Mouse (Mus musculus) G1E (cell line): ENCODE results near the gene Tecpr2. TPM values are rescaled to one million over a fixed set of nuclear protein-coding genes. Genes with fewer than 3 reads are reported as not detected.

Experiments used
- ATAC-seq: 2 replicates; pipeline ENCODE4 v1.8.0; 2016; ENCODE audit warnings: mild to moderate bottlenecking; ENCODE audit not compliant: insufficient number of reproducible peaks, poor library complexity, low FRiP score, severe bottlenecking; ENCODE audit errors: extremely low read depth
- DNase-seq: peaks from one replicate; pipeline ENCODE4 v3.0.0; 2012; ENCODE audit warnings: low spot score
- H3K27me3 ChIP-seq: 2 replicates; pipeline ENCODE4 v1.6.1; 2012; ENCODE audit warnings: mild to moderate bottlenecking, low read length, inconsistent platforms; ENCODE audit not compliant: insufficient read depth
- H3K36me3 ChIP-seq: replicated peaks from 2 replicates; pipeline ENCODE3; 2012; ENCODE audit warnings: mild to moderate bottlenecking, inconsistent platforms
- H3K4me1 ChIP-seq: 2 replicates; pipeline ENCODE4 v1.6.1; 2012; ENCODE audit warnings: low read depth, low read length, inconsistent platforms, mixed read lengths; ENCODE audit not compliant: insufficient read depth
- H3K4me3 ChIP-seq: 2 replicates; pipeline ENCODE4 v1.5.1; 2012; ENCODE audit warnings: low read depth, mild to moderate bottlenecking, inconsistent platforms, low read length, moderate library complexity, mixed read lengths
- H3K9me3 ChIP-seq: replicated peaks from 2 replicates; pipeline ENCODE4 v1.6.1; 2012; ENCODE audit warnings: inconsistent platforms
- CTCF ChIP-seq: IDR thresholded peaks from 2 replicates; pipeline ENCODE4 v1.5.1; 2012; ENCODE audit warnings: low read depth, low read length, inconsistent platforms, mixed read lengths
- GATA1 ChIP-seq: IDR thresholded peaks from 2 replicates; pipeline ENCODE4 v1.6.1; 2012; ENCODE audit warnings: borderline replicate concordance, low read length, inconsistent platforms, mixed read lengths
- GATA2 ChIP-seq: IDR thresholded peaks from 2 replicates; pipeline ENCODE4 v1.6.1; 2012; ENCODE audit warnings: low read depth, low read length, inconsistent platforms, borderline replicate concordance
- POLR2AphosphoS5 ChIP-seq: IDR thresholded peaks from 2 replicates; pipeline ENCODE4 v1.6.1; 2012; ENCODE audit warnings: low read depth, low read length, inconsistent platforms; ENCODE audit not compliant: insufficient replicate concordance
- TAL1 ChIP-seq: conservative IDR thresholded peaks from 2 replicates; pipeline ENCODE4 v1.6.1; 2012; ENCODE audit warnings: low read depth, low read length, inconsistent platforms, mixed read lengths
- polyA plus RNA-seq: library from polyadenylated mRNA; stranded (reverse); fragments of >175 nt; gene quantifications from 2 replicates; pipeline ENCODE4 v1.2.3, GENCODE M21; 2012
- total RNA-seq, 2 experiments: library from RNA; stranded (forward) in 1 of 2; stranded (reverse) in 1 of 2; fragments of 200-1000 nt in 1 of 2; fragments of >200 nt in 1 of 2; fragmentation: Nextera tagmentation in 1 of 2; gene quantifications; 2 replicates each; pipeline ENCODE4 v1.2.3; 2014 to 2017

Tecpr2 gene
- total and polyA plus RNA-seq, 3 experiments = 5.6 to 13.9 (median 8.7) TPM

DNA sequence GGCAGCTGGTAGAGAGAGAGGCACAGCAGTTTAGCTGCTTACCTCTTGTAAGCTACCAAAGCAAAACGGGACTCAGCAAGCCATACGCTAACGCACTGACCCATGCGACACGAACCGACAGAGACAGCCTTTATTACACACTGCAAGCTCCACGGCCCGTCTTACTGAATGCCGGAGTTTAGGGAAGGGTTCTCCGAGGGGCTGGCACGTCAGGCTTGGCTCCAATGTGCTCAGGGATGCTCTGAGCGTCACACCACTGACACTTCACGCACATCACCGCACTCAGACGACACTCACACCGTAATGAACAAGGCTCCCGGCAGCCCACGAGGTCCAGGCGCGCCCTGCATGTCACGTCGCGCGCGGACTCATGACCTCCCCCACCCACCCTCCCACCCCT lies 458 bp upstream of the Tecpr2 start:
- Histone ChIP-seq H3K4me3 (peak overlapping the region; percentile 80), H3K9me3 (peaks cover 2% of the 10 kb centered on the region; the same call in 1 of the 2 replicates), H3K27me3 (no peaks in the 10 kb centered on the region), H3K4me1 (peaks cover 48% of the 10 kb centered on the region), H3K36me3 (peaks cover 44% of the 10 kb centered on the region)
- TF ChIP-seq TAL1 (no peak), CTCF (no peak), GATA1 (no peak), GATA2 (no peak), POLR2AphosphoS5 (no peak)
- ATAC-seq (no peak), DNase-seq (peak; percentile 48)

DNA sequence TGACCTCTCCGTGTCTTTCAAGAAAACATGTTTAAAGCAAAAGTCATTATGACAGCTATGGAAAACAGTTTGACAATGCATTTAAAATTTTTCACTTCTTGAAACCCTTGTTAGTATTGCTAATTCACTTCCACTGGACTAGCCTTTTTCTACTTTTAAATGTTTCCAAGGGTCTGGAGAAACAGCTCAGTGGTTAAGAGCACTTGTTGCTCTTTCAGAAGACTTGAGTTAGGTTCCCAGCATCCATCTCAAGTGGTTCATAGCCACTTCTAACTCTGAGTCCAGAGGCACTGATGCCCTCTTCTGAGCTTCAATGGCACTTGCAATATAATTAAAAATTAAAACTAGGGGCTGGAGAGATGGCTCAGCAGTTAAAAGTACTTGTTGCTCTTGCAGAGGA lies 2.8 kb downstream of the Tecpr2 start:
- Histone ChIP-seq H3K27me3 (no peaks in the 10 kb centered on the region), H3K4me1 (peaks cover 41% of the 10 kb centered on the region), H3K9me3 (no peaks in the 10 kb centered on the region), H3K36me3 (peaks cover 23% of the 10 kb centered on the region), H3K4me3 (no peak overlapping the region)
- no peak for TF ChIP-seq TAL1
- no peak for TF ChIP-seq GATA1
- no peak for TF ChIP-seq POLR2AphosphoS5
- no peak for TF ChIP-seq CTCF
- no peak for TF ChIP-seq GATA2
- DNase-seq (no peak), ATAC-seq (no peak)

DNA sequence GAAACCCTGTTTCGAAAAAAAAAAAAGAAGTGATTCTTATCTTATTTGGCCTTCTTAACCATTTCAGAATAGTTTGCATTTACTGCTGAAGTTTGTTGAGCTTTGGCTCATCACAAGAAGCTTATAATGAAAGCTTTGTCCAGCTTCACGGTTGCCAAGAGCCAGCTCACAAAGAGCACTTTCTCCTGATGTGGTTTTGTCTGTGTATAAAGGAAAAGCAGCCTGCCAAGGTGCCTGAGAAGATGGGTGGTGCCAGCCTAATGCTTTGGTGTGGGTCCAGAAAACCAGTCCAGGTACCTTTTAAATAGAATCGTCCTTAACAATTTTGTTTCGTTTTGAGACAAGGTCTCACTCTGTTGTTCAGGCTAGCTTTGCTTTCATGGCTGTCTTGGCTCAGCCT lies 13.0 kb downstream of the Tecpr2 start:
- Histone ChIP-seq H3K9me3 (no peaks in the 10 kb centered on the region), H3K4me1 (no peaks in the 10 kb centered on the region), H3K4me3 (no peak overlapping the region), H3K27me3 (no peaks in the 10 kb centered on the region), H3K36me3 (peaks cover 42% of the 10 kb centered on the region)
- TF ChIP-seq CTCF (no peak), GATA2 (no peak), POLR2AphosphoS5 (no peak), TAL1 (no peak), GATA1 (no peak)
- DNase-seq (no peak), ATAC-seq (no peak)

DNA sequence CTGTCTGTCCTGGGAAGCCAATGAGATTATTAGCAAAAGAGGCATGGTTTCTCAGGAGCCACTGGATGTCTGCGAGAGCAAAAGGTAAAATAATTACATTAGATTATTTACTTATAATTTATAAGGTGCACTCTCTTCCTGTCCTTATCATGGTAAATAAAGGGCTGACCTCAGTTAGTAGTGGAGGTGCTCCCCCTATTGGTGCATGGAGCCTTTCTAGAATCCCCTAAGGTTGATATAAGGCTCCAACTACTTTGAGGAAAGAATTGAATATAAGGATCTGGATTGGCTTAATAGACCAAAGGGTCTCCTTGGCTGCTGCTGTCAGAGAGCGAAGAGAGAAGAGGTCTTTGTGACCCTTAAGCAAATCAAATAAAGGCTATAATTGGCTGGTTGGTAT lies 14.5 kb downstream of the Tecpr2 start:
- H3K4me1 ChIP-seq = no peaks in the 10 kb centered on the region
- no peak for DNase-seq
- no peak for TF ChIP-seq CTCF
- TF ChIP-seq GATA1 = no peak
- TF ChIP-seq TAL1 = no peak
- no peak for TF ChIP-seq POLR2AphosphoS5
- TF ChIP-seq GATA2 = no peak

GRCm38 (mm10) chr12:110907845-110908244 lies 18.8 kb downstream of the Tecpr2 start:
- H3K36me3 ChIP-seq = peaks cover 35% of the 10 kb centered on the region
- H3K27me3 ChIP-seq = no peaks in the 10 kb centered on the region
- no peak for DNase-seq
- TF ChIP-seq GATA2 (no peak), TAL1 (no peak), GATA1 (no peak), CTCF (no peak), POLR2AphosphoS5 (no peak)
- peak; percentile 8; the same call in 1 of the 2 replicates for ATAC-seq
- H3K9me3 ChIP-seq = no peaks in the 10 kb centered on the region
- no peak overlapping the region for H3K4me3 ChIP-seq
- no peaks in the 10 kb centered on the region for H3K4me1 ChIP-seq

More for the DNA sequence above, 14.5 kb downstream of the Tecpr2 start:
- H3K27me3 ChIP-seq = no peaks in the 10 kb centered on the region
- no peak overlapping the region for H3K4me3 ChIP-seq
- no peak for ATAC-seq
- H3K9me3 ChIP-seq = no peaks in the 10 kb centered on the region
- peaks cover 47% of the 10 kb centered on the region for H3K36me3 ChIP-seq

DNA sequence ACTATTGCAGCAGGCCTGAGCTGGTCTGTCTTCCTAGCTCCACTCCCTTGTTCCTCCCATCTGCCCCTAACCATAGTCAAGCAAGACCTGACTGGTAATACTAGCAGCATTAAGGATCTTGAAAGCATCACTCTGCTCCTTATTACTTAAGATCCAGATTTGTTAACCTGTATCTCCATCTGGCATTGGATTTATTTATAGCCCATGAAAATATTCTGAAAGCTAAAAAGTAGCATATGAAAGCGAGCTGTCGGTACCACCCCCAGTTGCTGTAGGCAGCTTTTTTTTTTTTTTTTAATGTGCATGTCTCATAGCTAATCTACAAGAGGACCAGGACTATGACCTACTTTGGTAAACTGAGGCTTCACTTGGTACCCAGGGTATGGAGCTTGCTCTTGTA lies 20.9 kb downstream of the Tecpr2 start:
- no peaks in the 10 kb centered on the region for H3K27me3 ChIP-seq
- H3K36me3 ChIP-seq = peaks cover 42% of the 10 kb centered on the region
- ATAC-seq (no peak), DNase-seq (no peak)
- TF ChIP-seq POLR2AphosphoS5 = no peak
- no peak for TF ChIP-seq CTCF
- TF ChIP-seq GATA1 = no peak
- no peak for TF ChIP-seq TAL1
- no peak for TF ChIP-seq GATA2
- H3K9me3 ChIP-seq = no peaks in the 10 kb centered on the region
- H3K4me1 ChIP-seq = no peaks in the 10 kb centered on the region
- no peak overlapping the region for H3K4me3 ChIP-seq

DNA sequence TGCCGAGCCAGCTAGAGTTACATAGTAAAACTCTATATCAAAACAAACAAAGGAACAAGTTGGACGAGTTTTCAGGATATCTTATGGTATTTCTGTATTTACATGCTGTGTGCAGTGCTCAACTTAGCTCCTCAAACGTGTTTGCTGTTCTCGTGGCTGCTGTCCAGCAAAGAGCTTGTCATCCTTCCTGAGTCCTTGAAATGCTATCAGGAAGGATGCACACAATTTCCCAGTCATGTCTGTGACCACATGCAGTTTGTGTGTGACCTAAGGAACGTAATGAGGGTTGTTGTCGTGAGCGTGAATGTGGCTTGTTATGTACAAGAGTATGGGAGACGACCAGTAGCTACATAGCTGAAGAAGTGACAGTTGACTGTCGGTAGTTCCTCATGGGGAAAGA lies 26.7 kb downstream of the Tecpr2 start:
- no peak overlapping the region for H3K4me3 ChIP-seq
- ATAC-seq (no peak), DNase-seq (no peak)
- H3K4me1 ChIP-seq = no peaks in the 10 kb centered on the region
- TF ChIP-seq TAL1 (no peak), GATA2 (no peak)
- H3K36me3 ChIP-seq = peaks cover 68% of the 10 kb centered on the region
- H3K9me3 ChIP-seq = no peaks in the 10 kb centered on the region
- no peaks in the 10 kb centered on the region for H3K27me3 ChIP-seq
